Mouse (Mus musculus): ENCODE measurements at regions not wholly inside any gene's neighbourhood (a gene's known extent, or its start where the extent isn't known, plus 50 kb on each side); places are given as distances from the start of the nearest gene placed in this dataset.
"Not testable (repeated sequence)": the region's sequence is repeated elsewhere in the genome, so short reads cannot be mapped to it uniquely, and the experiment has no call there.

- DNase-seq (ENCODE audit: low spot score in 2 of 2) = no peak
Measured at GRCm38 (mm10) chr5:3247333-3247732, 94.0 kb upstream of the Cdk6 start.

DNA sequence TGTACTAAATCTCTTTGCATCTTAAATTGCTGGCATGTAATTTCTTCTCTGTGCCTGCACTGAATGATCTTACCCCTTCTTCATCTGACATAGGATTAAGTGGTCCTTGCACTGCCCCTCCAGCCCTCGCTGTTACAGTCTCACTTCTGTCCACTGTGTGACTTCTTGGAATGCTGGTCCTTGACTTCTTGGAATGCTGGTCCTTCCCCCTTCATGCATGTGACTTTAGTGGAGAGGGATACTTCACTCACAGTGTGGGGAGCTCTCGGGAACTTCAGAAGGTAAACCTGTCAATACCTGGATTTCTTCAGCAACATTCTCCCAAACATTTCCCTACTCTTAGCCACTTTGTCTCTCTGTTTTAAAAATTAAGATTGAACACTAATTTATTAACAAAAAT is 91.0 kb upstream of the Cdk6 start:
- DNase-seq (ENCODE audit: low spot score in 2 of 2) = no peak

GRCm38 (mm10) chr5:3260289-3260688 is 81.0 kb upstream of the Cdk6 start:
- no peak for DNase-seq (ENCODE audit: low spot score in 2 of 2)

DNA sequence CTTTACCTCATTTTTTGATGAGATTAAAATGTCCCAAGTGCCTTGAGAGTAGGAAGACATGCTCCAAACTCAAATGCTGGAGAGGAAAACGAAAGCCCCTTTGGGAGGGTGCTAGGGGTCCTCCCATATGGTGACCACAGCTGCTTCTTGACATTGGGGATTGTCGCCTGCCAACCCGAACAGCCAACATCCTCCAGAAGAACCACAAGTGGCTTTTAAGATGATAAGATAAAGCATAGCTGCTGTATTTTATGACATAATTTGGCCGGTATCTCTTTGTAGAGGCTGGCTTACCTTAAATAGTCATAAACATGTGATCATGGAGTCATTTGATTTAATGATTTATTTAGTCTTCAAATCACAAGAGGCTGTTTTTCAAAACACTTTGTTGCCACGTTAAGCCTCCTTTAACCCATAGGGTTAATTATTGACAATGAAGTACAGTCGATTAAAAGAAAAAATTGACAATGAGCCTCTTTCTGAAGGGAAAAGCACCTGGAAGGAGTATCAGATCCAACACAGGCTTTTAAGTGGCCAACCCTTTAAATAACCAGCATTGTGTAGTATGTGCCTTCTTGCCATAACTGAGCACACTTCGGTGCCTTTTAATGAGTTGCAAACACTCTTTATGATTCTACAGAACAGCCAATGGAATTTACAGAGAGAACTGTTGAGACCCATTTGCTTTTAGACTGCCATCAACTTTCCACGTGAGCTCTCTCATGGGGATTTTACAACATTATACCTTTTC is 76.1 kb upstream of the Cdk6 start:
- not testable (repeated sequence) for DNase-seq (ENCODE audit: low spot score in 2 of 2)

GRCm38 (mm10) chr5:3267021-3267420 is 74.3 kb upstream of the Cdk6 start:
- DNase-seq (ENCODE audit: low spot score in 2 of 2) = no peak

- DNase-seq (ENCODE audit: low spot score in 2 of 2) = peak in 1 of 2 experiments; percentile 3
Measured at GRCm38 (mm10) chr5:3269760-3270159, 71.5 kb upstream of the Cdk6 start.

DNA sequence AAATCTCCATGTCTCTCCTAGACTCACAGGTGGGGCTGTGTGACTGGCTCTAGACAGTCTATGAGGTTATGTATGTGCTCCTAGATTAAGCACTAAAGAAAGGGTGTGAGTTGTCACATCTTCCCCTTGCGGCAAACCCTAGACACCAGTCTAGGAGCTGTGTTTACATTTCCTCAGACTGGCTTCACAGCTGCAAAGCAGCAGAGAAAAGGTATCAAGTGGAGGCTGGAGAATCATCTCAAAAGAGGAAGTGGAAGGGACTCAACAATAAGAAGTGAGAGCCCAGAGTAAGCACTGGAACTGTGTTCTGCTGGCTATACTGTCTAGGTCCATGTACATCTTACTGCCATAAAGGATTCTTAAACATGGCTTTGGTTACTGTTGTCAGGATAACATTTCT is 68.1 kb upstream of the Cdk6 start:
- not testable (repeated sequence) for DNase-seq (ENCODE audit: low spot score in 2 of 2)

- DNase-seq (ENCODE audit: low spot score in 2 of 2) = not testable (repeated sequence)
Measured at GRCm38 (mm10) chr5:3277241-3277640, 64.0 kb upstream of the Cdk6 start.

DNA sequence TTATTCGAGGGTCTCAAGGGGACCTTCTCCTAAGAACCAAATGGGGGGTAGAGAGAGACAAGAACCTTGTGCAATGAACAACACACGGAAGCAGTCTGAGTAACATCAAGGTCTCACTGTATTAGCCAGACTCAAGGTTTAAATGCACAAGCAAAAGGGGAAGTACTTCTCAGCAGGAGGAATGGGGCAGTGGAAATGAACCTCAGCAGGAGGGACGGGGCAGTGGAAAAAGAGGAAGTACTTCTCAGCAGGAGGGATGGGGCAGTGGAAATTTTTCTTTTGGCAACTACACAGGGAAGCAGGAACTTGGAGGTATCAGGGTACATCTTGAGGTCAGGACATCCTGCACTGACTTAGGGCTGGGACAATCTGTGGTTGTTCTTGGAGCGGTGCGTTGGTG is 62.3 kb upstream of the Cdk6 start:
- not testable (repeated sequence) for DNase-seq (ENCODE audit: low spot score in 2 of 2)

DNA sequence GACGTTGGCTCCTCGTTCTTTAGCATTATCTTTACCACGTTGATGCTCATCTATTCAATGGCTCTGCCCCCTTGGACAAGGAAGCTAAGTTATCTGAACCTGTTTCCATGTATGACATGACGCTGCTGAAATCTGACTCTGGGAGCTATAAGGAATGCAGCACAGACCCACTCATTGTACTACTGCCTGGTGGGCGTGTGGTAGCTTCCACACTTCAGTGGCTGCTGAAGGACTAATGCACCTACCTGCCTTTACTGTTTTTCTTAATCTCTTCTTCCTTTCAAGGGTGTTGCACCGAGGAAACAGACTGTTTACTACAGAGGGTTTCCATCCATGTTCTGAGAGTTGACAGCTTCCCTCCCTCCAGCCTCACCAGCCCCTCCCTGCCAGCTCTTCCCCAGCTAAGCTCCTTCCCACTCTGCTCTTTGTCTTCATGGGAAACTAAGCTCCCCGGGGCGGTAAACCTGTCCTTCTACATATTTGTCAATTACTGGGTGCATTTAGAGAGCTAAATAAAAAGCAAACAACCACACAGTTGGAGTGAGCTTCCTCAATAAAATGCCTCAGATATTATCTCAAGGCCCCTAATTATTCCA is 59.3 kb upstream of the Cdk6 start:
- DNase-seq (ENCODE audit: low spot score in 2 of 2) = not testable (repeated sequence)

GRCm38 (mm10) chr5:3283083-3283482 is 58.2 kb upstream of the Cdk6 start:
- DNase-seq (ENCODE audit: low spot score in 2 of 2) = no peak

- DNase-seq (ENCODE audit: low spot score in 2 of 2) = not testable (repeated sequence)
Measured at GRCm38 (mm10) chr5:3284335-3284734, 57.0 kb upstream of the Cdk6 start.

- peak; percentile 11 to 14 for DNase-seq (ENCODE audit: low spot score in 2 of 2)
Measured at GRCm38 (mm10) chr5:3289991-3290417, 51.3 kb upstream of the Cdk6 start.

All from right cerebral cortex, postnatal 36 days (tissue).